Mouse (Mus musculus) lung, adult 2 months (tissue): Measurements from ENCODE around the gene Mdm2.

Experiments
- CTCF ChIP-seq: fragments of 200-500 bp; IDR thresholded peaks from 2 replicates; pipeline ENCODE4 v1.5.1; 2011; ENCODE audit warnings: mild to moderate bottlenecking, low read length, control low read depth; ENCODE audit not compliant: insufficient read depth
- POLR2A ChIP-seq: fragments of 200-500 bp; IDR thresholded peaks from 2 replicates; pipeline ENCODE4 v1.6.1; 2011; ENCODE audit warnings: low read depth, mild to moderate bottlenecking, control low read depth, low read length, borderline replicate concordance; ENCODE audit errors: extremely low read depth

DNA sequence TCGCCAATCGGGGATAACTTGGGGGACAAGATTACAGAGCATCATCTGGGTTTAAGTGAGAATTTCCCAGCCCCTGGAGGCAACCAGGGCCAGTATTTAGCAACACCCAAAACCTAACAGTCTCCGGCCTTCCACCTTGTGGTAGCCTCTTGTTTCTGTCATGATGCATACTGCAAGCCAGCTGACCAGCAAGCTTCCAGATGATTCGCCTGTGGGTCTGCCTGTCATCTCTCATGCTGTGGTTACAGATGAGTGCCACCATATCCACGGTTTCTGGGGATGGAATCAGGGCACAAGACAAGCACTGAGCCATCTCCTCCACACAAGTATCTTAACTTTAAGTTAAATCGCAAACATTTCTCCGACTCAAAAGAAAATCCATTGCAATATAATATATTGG lies 23.0 kb downstream of the Mdm2 start:
- TF ChIP-seq CTCF: no peak
- TF ChIP-seq POLR2A: no peak
